Comparison of ENCODE assay signal across 9 mouse cellular contexts in the genomic region with DNA sequence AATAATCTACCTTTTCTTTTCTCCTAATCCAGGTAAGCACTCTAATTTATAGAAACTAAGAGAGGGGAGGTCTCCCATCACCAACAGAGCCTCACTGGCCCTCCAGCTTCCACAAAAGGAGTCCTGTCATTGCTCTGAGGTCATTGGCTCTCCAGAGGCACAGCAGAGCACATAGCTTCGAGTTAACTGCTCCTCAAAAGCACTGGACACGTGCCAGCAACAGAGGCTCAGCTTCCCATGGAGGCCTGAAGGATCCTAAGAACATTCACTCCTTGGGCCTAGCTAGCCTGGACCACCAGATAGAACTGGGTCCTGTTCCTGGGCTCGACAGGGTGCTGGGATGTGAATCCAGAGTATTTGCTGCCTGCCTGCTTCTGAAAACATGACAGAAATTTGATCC. TPM values are rescaled to one million over a fixed set of nuclear protein-coding genes. Genes with fewer than 3 reads are reported as not detected.
DNase-seq lines count a peak whose midpoint lies in the region; ATAC-seq lines count a peak whose summit lies in the region.
"Had no signal": no experiment of that assay in that cellular context is flagged by ENCODE, and none has a peak within 500 bp of the region (broad histone marks: within the 10 kb centered on the region; RNA-seq: fewer than 3 reads in every experiment).

No protein-coding gene starts in this region.

- H3K9me3 ChIP-seq in heart, embryonic 10.5 days: no peaks in the 10 kb centered on the region
- H3K9me3 ChIP-seq in stomach, embryonic 15.5 days: no peaks in the 10 kb centered on the region

- ATAC-seq in stomach, embryonic 15.5 days (ENCODE audit: insufficient read depth, low FRiP score, low read depth): no peak
- no peak for ATAC-seq in CD4-positive, CD25-positive, alpha-beta regulatory T cell, adult 4 months

- no peak overlapping the region for H3K9ac ChIP-seq in stomach, embryonic 15.5 days

- H3K4me1 ChIP-seq in heart, embryonic 10.5 days: peaks cover 62% of the 10 kb centered on the region
- peaks cover 35% of the 10 kb centered on the region for H3K4me1 ChIP-seq in stomach, embryonic 15.5 days

- H3K4me3 ChIP-seq in heart, embryonic 10.5 days: no peak overlapping the region
- H3K4me3 ChIP-seq in stomach, embryonic 15.5 days (replicated peaks): no peak overlapping the region

- H3K27me3 ChIP-seq in heart, embryonic 10.5 days (ENCODE audit: insufficient read depth, poor library complexity, severe bottlenecking): no peaks in the 10 kb centered on the region
- no peaks in the 10 kb centered on the region for H3K27me3 ChIP-seq in stomach, embryonic 15.5 days (replicated peaks)

- H3K4me2 ChIP-seq in stomach, embryonic 15.5 days: no peak overlapping the region

- DNase-seq in heart, embryonic 10.5 days (ENCODE audit: low spot score): no peak
- no peak for DNase-seq in heart, adult 11 months
- peak; percentile 54 for DNase-seq in testis, postnatal 10 days (ENCODE audit: low spot score)
- DNase-seq in testis, postnatal 14 days (ENCODE audit: low spot score): no peak
- peak; percentile 53 to 55 for DNase-seq in kidney, adult 8-10 months
- no peak for DNase-seq in spleen, adult 18-20 months

- 29% methylated on average over 3 of the region's 3 CpGs for WGBS in heart, embryonic 10.5 days
- WGBS in stomach, embryonic 15.5 days: 36% methylated on average over 3 of the region's 3 CpGs

- peaks cover 7% of the 10 kb centered on the region for H3K36me3 ChIP-seq in heart, embryonic 10.5 days
- no peaks in the 10 kb centered on the region for H3K36me3 ChIP-seq in stomach, embryonic 15.5 days

- H3K27ac ChIP-seq in heart, embryonic 10.5 days: peak overlapping the region; percentile 38; the same call in 1 of the 2 replicates
- H3K27ac ChIP-seq in stomach, embryonic 15.5 days: peak overlapping the region; percentile 26; the same call in 1 of the 2 replicates
- H3K27ac ChIP-seq: macrophage had no signal

RNA-seq across cellular contexts. Expression of gene Phf2, which starts 21.8 kb away (rescaled TPM):
- polyA plus RNA-seq in heart, embryonic 10.5 days (2016; fragmentation: Nextera tagmentation; extraction: Ambion mirVana): 4.1 and 6.8 TPM in 2 replicates
- polyA plus RNA-seq in stomach, embryonic 15.5 days (2015; fragmentation: Nextera tagmentation; extraction: Ambion mirVana): 6.9 and 7.2 TPM in 2 replicates
- 1 to 10 TPM; 2.5 to 2.9 TPM for polyA plus RNA-seq in CD4-positive, CD25-positive, alpha-beta regulatory T cell, adult 4 months (2017; shearing (Covaris generic))

Comparison
In these comparisons a context has a peak if more than half of its experiments do, and no peak if none do; other contexts are left out.
1. DNase-seq: peak in testis, postnatal 10 days (single experiment) and kidney, adult 8-10 months (2 of 2); none in heart, embryonic 10.5 days (single experiment), heart, adult 11 months (single experiment), testis, postnatal 14 days (single experiment) and spleen, adult 18-20 months (0 of 2).